In genomic region chrX:150903576-150904224, GRCm38 (mm10) we compare ENCODE assay signal across 16 mouse cellular contexts.
"Had no signal": no experiment of that assay in that cellular context is flagged by ENCODE, and none has a peak within 500 bp of the region (broad histone marks: within the 10 kb centered on the region; RNA-seq: fewer than 3 reads in every experiment).

No protein-coding gene starts in this region.

- ATAC-seq: liver, postnatal 0 days; midbrain, embryonic 13.5 days; midbrain, embryonic 15.5 days had no signal

- H3K9me3 ChIP-seq: liver, embryonic 13.5 days; liver, embryonic 15.5 days; megakaryocyte, embryonic 14.5 days; midbrain, embryonic 13.5 days; midbrain, embryonic 15.5 days; neural tube, embryonic 12.5 days; stomach, embryonic 15.5 days had no signal

- H3K4me2 ChIP-seq: liver, embryonic 11.5 days; liver, embryonic 13.5 days; liver, embryonic 15.5 days; midbrain, embryonic 11.5 days; midbrain, embryonic 13.5 days; midbrain, embryonic 15.5 days; neural tube, embryonic 12.5 days; stomach, embryonic 15.5 days had no signal

- H3K4me3 ChIP-seq: liver, embryonic 13.5 days; liver, embryonic 15.5 days; megakaryocyte, embryonic 14.5 days; midbrain, embryonic 13.5 days; midbrain, embryonic 15.5 days; neural tube, embryonic 12.5 days; stomach, embryonic 15.5 days had no signal

- H3K4me1 ChIP-seq: liver, embryonic 13.5 days; liver, embryonic 15.5 days; megakaryocyte, embryonic 14.5 days; midbrain, embryonic 13.5 days; midbrain, embryonic 15.5 days; neural tube, embryonic 12.5 days; stomach, embryonic 15.5 days had no signal

- H3K27me3 ChIP-seq: liver, embryonic 13.5 days; liver, embryonic 15.5 days; midbrain, embryonic 13.5 days; midbrain, embryonic 15.5 days; neural tube, embryonic 12.5 days; stomach, embryonic 15.5 days had no signal

- H3K27ac ChIP-seq: liver, embryonic 13.5 days; liver, embryonic 15.5 days; macrophage; midbrain, embryonic 13.5 days; midbrain, embryonic 15.5 days; neural tube, embryonic 12.5 days; stomach, embryonic 15.5 days; stomach, postnatal 0 days had no signal

- DNase-seq: liver, embryonic 13.5 days; liver, postnatal 0 days; right cerebral cortex, postnatal 14 days; thymus, adult 2 months; thymus, postnatal 25 days; thymus, postnatal 4 days had no signal

- H3K9ac ChIP-seq: liver, embryonic 13.5 days; liver, embryonic 15.5 days; liver, postnatal 0 days; midbrain, embryonic 13.5 days; midbrain, embryonic 15.5 days; neural tube, embryonic 12.5 days; stomach, embryonic 15.5 days had no signal

- H3K36me3 ChIP-seq: liver, embryonic 13.5 days; liver, embryonic 15.5 days; midbrain, embryonic 13.5 days; midbrain, embryonic 15.5 days; neural tube, embryonic 12.5 days; stomach, embryonic 15.5 days had no signal
